Mouse (Mus musculus) cortical plate, adult 2 months (tissue): ENCODE data around the gene Gm6899.

Experiments used
- CTCF ChIP-seq: fragments of 200-500 bp; IDR thresholded peaks from 2 replicates; pipeline ENCODE4 v1.5.1; 2011; ENCODE audit warnings: mild to moderate bottlenecking, control low read depth, low read length; ENCODE audit not compliant: insufficient read depth; ENCODE audit errors: extremely low read depth
- POLR2A ChIP-seq: fragments of 200-500 bp; IDR thresholded peaks from 2 replicates; pipeline ENCODE4 v1.6.1; 2011; ENCODE audit warnings: mild to moderate bottlenecking, low read length, control low read depth; ENCODE audit not compliant: insufficient read depth; ENCODE audit errors: extremely low read depth

GRCm38 (mm10) chr11:26636239-26636638, 43.2 kb downstream of the Gm6899 start:
- TF ChIP-seq CTCF: no peak
- TF ChIP-seq POLR2A: no peak
